In genomic region chr11:96674786-96675365, GRCm38 (mm10) we compare ENCODE assay signal across 13 mouse cellular contexts.
DNase-seq lines count a peak whose midpoint lies in the region; TF ChIP-seq lines count a peak whose summit lies in the region.
"Had no signal": no experiment of that assay in that cellular context is flagged by ENCODE, and none has a peak within 500 bp of the region (broad histone marks: within the 10 kb centered on the region; RNA-seq: fewer than 3 reads in every experiment).

No protein-coding gene starts in this region.

- no peak for TF ChIP-seq RAD21 in MEL (IDR thresholded peaks at IDR 0.05; ENCODE audit: low read depth, low read length)

- H3K9me3 ChIP-seq in MEL (replicated peaks; ENCODE audit: insufficient read depth, low read length) = no peaks in the 10 kb centered on the region
- H3K9me3 ChIP-seq: liver, embryonic 12.5 days; midbrain, embryonic 10.5 days had no signal

- H3K27me3 ChIP-seq in MEL (ENCODE audit: control insufficient read depth in 1 of 2, insufficient read depth in 2 of 2, low read length in 2 of 2) = peaks cover 9 to 12% of the 10 kb centered on the region in 2 experiments
- H3K27me3 ChIP-seq: Patski had no signal

- no peak for TF ChIP-seq EP300 in MEL (IDR thresholded peaks at IDR 0.05; ENCODE audit: low read depth in 1 of 2, low read length in 2 of 2)

- H3K9ac ChIP-seq in MEL (ENCODE audit: control insufficient read depth, low read depth, low read length, poor library complexity, severe bottlenecking) = no peak overlapping the region
- H3K9ac ChIP-seq: liver, embryonic 12.5 days had no signal

- peak; percentile 9 to 10 for DNase-seq in cerebellum, postnatal 36 days
- no peak for DNase-seq in cerebellum, adult 9-11 months
- DNase-seq in left cerebral cortex, postnatal 4 days = peak; percentile 43
- no peak for DNase-seq in left cerebral cortex, adult 11 months (ENCODE audit: low spot score)
- DNase-seq in MEL (ENCODE audit: low read depth, low spot score) = no peak
- peak; percentile 29 for DNase-seq in kidney, postnatal 14 days
- DNase-seq in right cerebral cortex, postnatal 14 days = no peak
- DNase-seq in left cerebral cortex, postnatal 10 days (ENCODE audit: extremely low spot score in 1 of 2, low spot score in 2 of 2) = no peak
- DNase-seq: heart, adult 18-20 months had no signal

- no peaks in the 10 kb centered on the region; a peak in 1 of 4 replicates for H3K36me3 ChIP-seq in MEL (ENCODE audit: control insufficient read depth in 1 of 2, insufficient read depth in 2 of 2, low read length in 2 of 2)
- H3K36me3 ChIP-seq: liver, embryonic 12.5 days; midbrain, embryonic 10.5 days had no signal

- TF ChIP-seq CTCF in MEL (IDR thresholded peaks at IDR 0.05 in 2 of 3, conservative IDR thresholded peaks at IDR 0.05 in 1 of 3; ENCODE audit: control insufficient read depth in 1 of 3, insufficient read depth in 1 of 3, low read depth in 2 of 3, low read length in 3 of 3, poor library complexity in 1 of 3, severe bottlenecking in 1 of 3) = no peak

- H3K79me2 ChIP-seq in MEL (ENCODE audit: control insufficient read depth, insufficient read depth, low read length, poor library complexity) = no peaks in the 10 kb centered on the region

- H3K27ac ChIP-seq in MEL (ENCODE audit: control insufficient read depth, low read depth, low read length) = no peak overlapping the region
- H3K27ac ChIP-seq: liver, embryonic 12.5 days; midbrain, embryonic 10.5 days had no signal

- intact Hi-C loops in left cerebral cortex, postnatal 4 days (cut with DNase I) = loop anchor here (10.0 kb wide), 2 partner anchors 120 to 370 kb away; partner anchors contain the start of gene Hoxb5
- intact Hi-C loops in left cerebral cortex, postnatal 10 days (cut with DNase I) = loop anchor here (5.0 kb wide), 1 partner anchor 393 kb away; the partner anchor contains the start of gene Hoxb8

- no peak for TF ChIP-seq POLR2A in MEL (IDR thresholded peaks at IDR 0.05; ENCODE audit: control insufficient read depth in 1 of 2, insufficient read depth in 1 of 2, low read depth in 1 of 2, low read length in 2 of 2, poor library complexity in 1 of 2)

- no peak overlapping the region for H3K4me3 ChIP-seq in MEL (ENCODE audit: control insufficient read depth in 1 of 2, insufficient read depth in 1 of 2, low read depth in 2 of 2, low read length in 2 of 2)
- H3K4me3 ChIP-seq: erythroblast, embryonic 14.5 days; liver, embryonic 12.5 days; midbrain, embryonic 10.5 days had no signal

- H3K4me1 ChIP-seq in MEL (ENCODE audit: control insufficient read depth in 1 of 2, insufficient read depth in 2 of 2, low read length in 2 of 2) = 0 out of 4 replicates have a peak, but pooled peaks cover 0 to 3% of the 10 kb centered on the region in 2 experiments

TF ChIP-seq in MEL, 35 proteins besides CTCF, POLR2A, EP300 and RAD21:
- TF ChIP-seq USF1 (IDR thresholded peaks at IDR 0.05; ENCODE audit: low read depth, low read length) (0 out of 2 replicates have a peak, but pooled peaks have one; percentile 6), TBP (IDR thresholded peaks at IDR 0.05; ENCODE audit: low read depth, low read length) (no peak)

Comparison
In these comparisons a context has a peak if more than half of its experiments do, and no peak if none do; other contexts are left out.
1. DNase-seq: peak in cerebellum, postnatal 36 days (2 of 2), left cerebral cortex, postnatal 4 days (single experiment) and kidney, postnatal 14 days (single experiment); none in cerebellum, adult 9-11 months (single experiment), left cerebral cortex, adult 11 months (single experiment), MEL (single experiment), right cerebral cortex, postnatal 14 days (single experiment) and left cerebral cortex, postnatal 10 days (0 of 2).